Mouse (Mus musculus): ENCODE data around the gene Tmem181a. TPM values are rescaled to one million over a fixed set of nuclear protein-coding genes. Genes with fewer than 3 reads are reported as not detected.
"Not testable (repeated sequence)": the region's sequence is repeated elsewhere in the genome, so short reads cannot be mapped to it uniquely, and the experiment has no call there.

Tmem181a gene
- polyA plus RNA-seq (2015; fragmentation: Nextera tagmentation; extraction: Ambion mirVana): 32.5 and 33.7 TPM in 2 replicates

DNA sequence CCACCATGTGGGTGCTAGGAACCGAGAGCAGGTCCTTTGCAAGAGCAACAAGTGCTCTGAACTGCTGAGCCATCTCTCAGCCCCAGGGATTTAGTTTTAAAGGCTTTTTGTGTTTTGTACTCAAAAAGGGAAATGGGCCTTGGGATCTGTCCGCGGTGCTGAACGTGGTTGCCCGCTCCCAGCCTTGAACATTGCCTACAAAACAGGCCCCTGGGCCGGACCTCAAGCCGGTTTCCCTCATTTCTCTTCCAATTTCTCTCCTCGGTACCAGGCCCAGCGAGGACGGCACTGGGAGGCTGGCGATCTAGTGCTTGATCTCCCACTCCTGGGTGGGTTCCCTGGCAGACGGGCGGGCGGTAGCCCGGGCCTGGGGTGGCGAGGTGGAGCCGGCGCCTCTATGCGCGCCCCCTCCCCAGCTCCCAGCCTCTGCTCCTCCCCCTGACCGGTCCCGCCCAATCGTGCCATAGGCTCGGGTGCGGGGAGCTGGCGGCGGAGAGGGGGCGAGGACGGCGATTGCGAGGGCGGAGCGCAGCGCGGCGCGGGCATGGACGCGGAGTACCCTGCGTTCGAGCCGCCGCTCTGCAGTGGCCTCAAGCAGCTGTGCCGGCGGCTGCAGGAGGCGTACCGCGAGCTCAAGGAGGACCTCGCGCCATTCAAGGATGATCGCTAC lies at the start of gene Tmem181a:
Gene Tmem181a, plus strand, starts transcription at position 461 of the 670 bp plus-strand sequence.
- 0 out of 2 replicates have a peak within 1 kb of the TSS, but pooled peaks have one; percentile 36 for H3K9ac ChIP-seq (replicated peaks)
- WGBS: 0% methylated on average over 7 of the region's 51 CpGs
- peak within 1 kb of the TSS; percentile 37 for H3K4me3 ChIP-seq (replicated peaks)
- not testable (repeated sequence) for H3K4me1 ChIP-seq (replicated peaks); H3K27me3 ChIP-seq; H3K27ac ChIP-seq; H3K36me3 ChIP-seq; H3K9me3 ChIP-seq
- peak; percentile 87 for ATAC-seq
- H3K4me2 ChIP-seq (replicated peaks): peak within 1 kb of the TSS; percentile 49

DNA sequence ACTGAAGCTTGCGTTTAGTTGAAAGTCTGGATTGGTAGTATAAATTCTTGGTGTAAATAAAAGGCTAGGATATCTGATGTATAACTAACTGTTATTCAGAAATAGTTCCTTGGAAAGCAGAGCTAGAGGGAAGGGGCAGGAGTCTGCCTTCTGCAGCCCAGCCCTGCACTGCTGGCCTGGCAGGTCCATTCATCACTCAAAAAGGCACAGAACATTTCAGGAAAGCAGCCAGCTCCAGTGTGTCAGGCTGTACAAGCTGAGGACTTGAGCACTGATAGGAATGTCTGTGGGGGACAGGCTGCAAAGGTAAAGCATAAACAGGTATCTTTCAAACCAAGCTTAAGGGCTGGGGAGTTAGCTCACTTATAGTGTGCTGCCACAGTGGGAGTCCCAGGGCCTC lies 44.9 kb upstream of the Tmem181a start:
- ATAC-seq: no peak
- H3K9ac ChIP-seq (replicated peaks): no peak overlapping the region
- no peaks in the 10 kb centered on the region for H3K27me3 ChIP-seq
- H3K4me3 ChIP-seq (replicated peaks): no peak overlapping the region
- WGBS: 98% methylated on average over 1 of the region's 1 CpGs
- no peak overlapping the region for H3K27ac ChIP-seq
- no peak overlapping the region for H3K4me2 ChIP-seq (replicated peaks)
- H3K36me3 ChIP-seq: peaks cover 89% of the 10 kb centered on the region
- H3K4me1 ChIP-seq (replicated peaks): no peaks in the 10 kb centered on the region
- no peaks in the 10 kb centered on the region for H3K9me3 ChIP-seq

DNA sequence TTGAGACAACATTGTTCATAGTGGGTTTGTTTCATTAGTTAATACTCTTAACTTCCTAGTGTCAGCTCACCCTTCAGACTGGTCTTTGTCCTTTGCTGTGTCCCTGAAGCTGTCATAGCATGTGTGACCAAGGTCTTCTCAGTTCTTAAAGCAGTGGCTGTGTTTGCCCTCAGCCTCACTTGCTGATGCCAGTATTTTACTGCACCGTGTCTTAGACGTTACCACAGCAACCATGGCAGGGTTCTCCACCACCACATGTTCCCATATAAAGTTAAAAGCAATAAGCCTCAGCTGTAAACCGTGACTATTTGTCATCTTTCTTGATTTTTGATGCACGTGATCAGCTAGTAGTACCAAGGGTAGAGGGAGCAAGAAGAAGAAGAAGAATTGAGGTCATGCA lies 41.0 kb upstream of the Tmem181a start:
- WGBS: 95% methylated on average over 4 of the region's 4 CpGs
- peaks cover 75% of the 10 kb centered on the region for H3K36me3 ChIP-seq
- H3K27ac ChIP-seq: no peak overlapping the region
- H3K9me3 ChIP-seq: no peaks in the 10 kb centered on the region
- H3K27me3 ChIP-seq: no peaks in the 10 kb centered on the region
- ATAC-seq: no peak
- no peak overlapping the region for H3K4me2 ChIP-seq (replicated peaks)
- H3K4me3 ChIP-seq (replicated peaks): no peak overlapping the region
- no peak overlapping the region for H3K9ac ChIP-seq (replicated peaks)
- no peaks in the 10 kb centered on the region for H3K4me1 ChIP-seq (replicated peaks)

DNA sequence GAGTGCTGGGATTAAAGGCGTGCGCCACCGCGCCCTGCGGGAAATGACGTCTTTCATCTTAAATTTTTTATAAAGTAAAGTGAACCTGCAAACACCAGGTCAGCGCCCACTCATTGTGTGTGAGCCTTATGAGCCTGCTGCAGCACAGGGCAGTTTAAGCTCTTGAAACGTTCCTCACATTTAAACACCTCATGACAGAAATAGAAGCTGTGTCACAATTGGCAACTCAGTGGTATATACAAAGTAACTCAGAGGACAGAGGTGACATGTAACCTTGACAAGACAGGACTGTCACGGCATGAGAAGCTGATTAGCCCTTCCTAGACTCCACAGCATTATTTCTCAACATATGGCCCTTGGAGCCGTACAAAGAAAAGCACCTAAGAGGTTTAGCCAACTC lies 40.1 kb upstream of the Tmem181a start:
- H3K9ac ChIP-seq (replicated peaks): no peak overlapping the region
- no peak overlapping the region for H3K4me2 ChIP-seq (replicated peaks)
- no peaks in the 10 kb centered on the region for H3K4me1 ChIP-seq (replicated peaks)
- H3K9me3 ChIP-seq: no peaks in the 10 kb centered on the region
- 95% methylated on average over 10 of the region's 10 CpGs for WGBS
- no peaks in the 10 kb centered on the region for H3K27me3 ChIP-seq
- no peak overlapping the region for H3K27ac ChIP-seq
- ATAC-seq: no peak
- H3K36me3 ChIP-seq: peaks cover 68% of the 10 kb centered on the region
- no peak overlapping the region for H3K4me3 ChIP-seq (replicated peaks)

DNA sequence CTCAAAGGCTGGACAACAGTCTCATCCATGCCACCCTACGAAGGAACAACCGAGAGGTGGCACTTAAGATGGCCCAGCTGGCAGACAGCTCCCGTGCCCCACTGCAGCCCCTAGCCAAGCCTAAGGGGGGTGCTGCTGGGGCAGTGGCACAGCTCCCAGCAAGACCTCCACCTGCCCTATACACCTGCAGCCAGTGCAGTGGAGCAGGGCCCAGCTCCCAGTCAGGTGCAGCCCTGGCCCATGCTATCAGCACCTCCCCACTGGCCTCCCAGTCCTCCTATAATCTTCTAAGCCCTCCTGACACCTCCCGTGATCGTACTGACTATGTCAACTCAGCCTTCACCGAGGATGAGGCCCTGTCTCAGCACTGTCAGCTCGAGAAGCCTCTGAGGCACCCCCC lies 24.0 kb upstream of the Tmem181a start:
- H3K36me3 ChIP-seq; H3K27me3 ChIP-seq; H3K4me2 ChIP-seq (replicated peaks); H3K4me1 ChIP-seq (replicated peaks); H3K9ac ChIP-seq (replicated peaks); H3K4me3 ChIP-seq (replicated peaks); H3K9me3 ChIP-seq; H3K27ac ChIP-seq: not testable (repeated sequence)
- ATAC-seq: 0 out of 2 replicates have a peak, but pooled peaks have one; percentile 9
- no CpG with 5 or more reads among the region's 7 CpGs for WGBS

DNA sequence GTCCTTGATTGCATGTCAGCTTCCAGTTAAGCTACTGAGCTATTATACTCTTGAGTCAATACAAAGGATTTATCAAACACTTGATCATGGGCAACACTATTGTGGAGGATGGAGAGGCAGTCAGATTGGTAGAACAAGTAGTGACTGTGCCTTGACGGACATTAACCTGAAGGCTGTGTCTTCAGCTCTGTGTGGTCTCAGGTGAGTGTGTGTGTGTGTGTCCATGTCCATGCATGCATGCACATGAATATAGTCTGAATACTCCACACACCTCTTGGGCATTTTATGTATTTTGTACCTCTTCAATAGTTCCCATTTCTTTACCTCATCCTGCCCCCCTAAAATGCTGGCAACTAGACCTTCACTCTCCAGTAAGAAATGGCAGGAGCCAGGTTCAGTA lies 5.4 kb upstream of the Tmem181a start:
- not testable (repeated sequence) for H3K4me2 ChIP-seq (replicated peaks); H3K9ac ChIP-seq (replicated peaks); H3K27ac ChIP-seq; H3K36me3 ChIP-seq; H3K4me1 ChIP-seq (replicated peaks); ATAC-seq; H3K4me3 ChIP-seq (replicated peaks); H3K27me3 ChIP-seq; H3K9me3 ChIP-seq
- 100% methylated on average over 1 of the region's 1 CpGs for WGBS

DNA sequence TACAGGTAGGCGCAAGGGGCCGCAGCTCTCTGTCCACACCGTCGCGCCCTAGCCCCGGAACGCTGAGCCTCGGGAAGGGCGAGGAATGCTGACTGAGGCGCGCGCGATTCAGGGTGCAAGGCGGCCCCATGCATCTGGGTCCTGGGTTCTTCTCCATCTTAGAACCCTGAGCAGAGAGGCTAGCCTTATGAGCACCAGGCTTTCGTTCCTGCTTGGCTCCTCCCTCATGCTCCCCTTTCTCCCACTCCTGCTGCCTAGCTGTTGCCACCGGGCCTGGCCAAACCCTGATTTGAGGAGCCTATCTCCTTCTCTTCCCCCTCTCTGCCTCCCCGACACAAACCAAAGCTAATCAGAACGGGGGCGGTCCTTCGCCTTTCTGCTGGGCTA lies 403 bp downstream of the Tmem181a start:
- Histone ChIP-seq H3K4me2 (replicated peaks) (peak overlapping the region; percentile 49), H3K4me3 (replicated peaks) (peak overlapping the region; percentile 37), H3K9ac (replicated peaks) (0 out of 2 replicates have a peak overlapping the region, but pooled peaks have one; percentile 36)
- ATAC-seq: peak; percentile 70
- H3K9me3 ChIP-seq; H3K36me3 ChIP-seq; H3K4me1 ChIP-seq (replicated peaks); H3K27me3 ChIP-seq; H3K27ac ChIP-seq: not testable (repeated sequence)
- 4% methylated on average over 6 of the region's 20 CpGs for WGBS

DNA sequence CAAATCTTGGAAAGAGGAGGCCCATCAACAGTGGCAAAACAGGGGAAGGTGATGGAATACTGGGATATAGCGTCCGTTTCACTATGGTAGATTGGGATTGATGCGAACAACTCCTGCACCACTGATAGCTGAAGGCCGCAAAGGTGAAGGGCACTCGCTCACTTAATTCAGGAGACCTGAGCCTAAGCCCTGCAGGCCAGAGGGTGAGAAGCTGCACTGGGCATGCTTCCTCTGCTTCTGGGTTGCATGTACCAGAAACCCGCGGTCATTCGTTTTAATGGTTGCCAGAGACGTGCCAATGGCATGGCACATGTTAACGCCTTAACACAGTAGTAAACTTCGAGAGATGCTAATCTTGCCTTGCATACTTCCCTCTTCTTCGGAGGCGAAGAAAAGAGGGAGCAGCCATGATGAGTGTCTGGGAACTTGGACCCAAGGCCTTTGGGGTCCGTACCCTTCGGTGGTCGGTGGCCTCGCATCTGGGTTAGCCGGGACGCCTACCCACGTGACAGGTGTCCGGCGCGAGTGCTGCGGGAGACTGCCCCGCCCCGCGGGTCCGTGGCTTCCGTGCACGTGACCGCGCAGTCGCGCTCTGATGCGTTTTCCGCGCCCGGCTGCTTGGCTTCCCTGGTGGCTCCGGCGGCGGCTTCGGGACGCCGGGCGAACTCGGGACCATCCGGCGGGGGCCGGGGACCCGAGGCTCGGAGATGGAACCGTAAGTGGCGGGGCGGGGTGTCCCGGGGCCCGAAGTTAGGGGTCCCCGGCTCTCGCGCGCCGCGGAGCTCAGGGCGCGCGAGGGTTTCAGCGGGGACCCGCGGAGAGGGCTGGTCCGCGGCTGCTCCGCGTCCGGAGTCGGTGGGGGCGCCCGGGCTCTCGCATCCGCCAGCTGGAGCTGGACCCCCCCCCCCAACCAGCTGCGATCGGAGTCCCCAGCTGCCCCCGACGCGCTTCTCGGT lies 13.5 kb downstream of the Tmem181a start:
- H3K27ac ChIP-seq; H3K27me3 ChIP-seq; H3K9me3 ChIP-seq; H3K36me3 ChIP-seq; H3K4me1 ChIP-seq (replicated peaks): not testable (repeated sequence)
- Histone ChIP-seq H3K4me3 (replicated peaks) (peak overlapping the region; percentile 50), H3K9ac (replicated peaks) (peak overlapping the region; percentile 64; the same call in 1 of the 2 replicates), H3K4me2 (replicated peaks) (peak overlapping the region; percentile 65)
- 1% methylated on average over 67 of the region's 84 CpGs for WGBS
- ATAC-seq: peak; percentile 72

DNA sequence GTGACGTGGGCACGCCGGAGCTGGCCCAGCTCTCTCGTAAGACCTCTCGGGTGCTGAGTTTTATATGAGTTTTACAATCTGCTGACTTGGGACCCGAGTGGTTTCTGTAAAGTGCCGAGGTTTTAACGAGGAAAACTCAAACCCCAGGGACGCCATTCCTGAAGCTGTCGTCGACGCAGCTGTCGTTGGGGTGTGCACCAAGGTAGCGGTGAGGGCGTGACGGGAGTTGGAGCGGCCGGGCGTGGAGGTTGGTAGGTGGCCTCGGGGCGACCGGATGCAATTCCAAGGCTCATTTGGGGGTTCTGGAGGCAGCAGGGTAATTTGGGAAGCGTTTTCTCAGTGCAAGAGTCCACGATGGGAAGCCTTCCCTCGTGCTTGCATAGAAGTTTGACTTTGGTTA lies 14.2 kb downstream of the Tmem181a start:
- Histone ChIP-seq H3K9ac (replicated peaks) (peak overlapping the region; percentile 64; the same call in 1 of the 2 replicates), H3K4me3 (replicated peaks) (peak overlapping the region; percentile 50), H3K4me2 (replicated peaks) (peak overlapping the region; percentile 65)
- H3K9me3 ChIP-seq; H3K4me1 ChIP-seq (replicated peaks); H3K27me3 ChIP-seq; H3K27ac ChIP-seq; H3K36me3 ChIP-seq: not testable (repeated sequence)
- peak; percentile 46; the same call in 1 of the 2 replicates for ATAC-seq
- WGBS: 2% methylated on average over 25 of the region's 25 CpGs

DNA sequence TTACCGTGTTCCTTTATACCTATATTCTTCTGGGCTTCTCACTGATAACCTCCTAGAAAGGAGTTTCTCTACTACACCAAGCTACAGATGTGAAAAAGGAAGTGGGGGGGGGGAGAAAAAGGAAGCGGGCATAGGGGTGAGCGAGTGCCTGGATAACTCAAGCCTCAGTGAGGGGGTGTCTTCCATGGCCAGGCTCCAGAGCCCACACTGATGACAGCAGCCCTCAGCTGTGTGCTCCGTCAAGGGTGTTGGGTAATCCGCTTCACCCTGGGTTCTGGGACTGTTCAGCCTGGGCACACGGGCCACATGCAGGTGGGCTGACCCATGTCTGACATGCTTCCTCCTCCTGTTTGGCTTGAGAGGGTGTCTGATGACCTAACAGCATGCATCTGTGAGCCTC lies 15.3 kb downstream of the Tmem181a start:
- not testable (repeated sequence) for H3K9ac ChIP-seq (replicated peaks); H3K27me3 ChIP-seq; H3K4me2 ChIP-seq (replicated peaks); H3K4me3 ChIP-seq (replicated peaks); H3K9me3 ChIP-seq; H3K27ac ChIP-seq; H3K4me1 ChIP-seq (replicated peaks); H3K36me3 ChIP-seq; ATAC-seq
- WGBS: 96% methylated on average over 6 of the region's 6 CpGs

DNA sequence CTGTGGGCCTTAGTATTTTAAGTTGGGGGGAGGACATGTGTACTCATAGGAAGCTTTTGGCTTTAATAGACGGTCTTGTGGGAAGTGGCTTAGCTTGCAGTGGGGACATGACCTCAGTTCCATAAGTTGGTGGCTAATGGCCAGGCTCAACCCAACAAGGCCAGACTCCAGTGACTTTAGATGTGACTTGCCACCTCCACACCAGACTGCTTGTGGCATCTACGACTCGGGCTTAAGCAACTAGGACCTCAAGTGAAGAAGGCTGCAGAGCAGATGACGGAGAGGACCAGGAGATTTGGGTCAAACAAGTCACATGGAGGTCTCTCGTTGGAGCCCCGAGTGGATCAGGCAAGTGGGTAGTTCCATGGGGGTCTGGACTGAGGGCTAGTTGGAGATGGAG lies 18.0 kb downstream of the Tmem181a start:
- H3K27me3 ChIP-seq; H3K27ac ChIP-seq; H3K4me1 ChIP-seq (replicated peaks); H3K9me3 ChIP-seq; H3K4me2 ChIP-seq (replicated peaks); H3K36me3 ChIP-seq; ATAC-seq; H3K9ac ChIP-seq (replicated peaks); H3K4me3 ChIP-seq (replicated peaks): not testable (repeated sequence)
- WGBS: 91% methylated on average over 6 of the region's 6 CpGs

DNA sequence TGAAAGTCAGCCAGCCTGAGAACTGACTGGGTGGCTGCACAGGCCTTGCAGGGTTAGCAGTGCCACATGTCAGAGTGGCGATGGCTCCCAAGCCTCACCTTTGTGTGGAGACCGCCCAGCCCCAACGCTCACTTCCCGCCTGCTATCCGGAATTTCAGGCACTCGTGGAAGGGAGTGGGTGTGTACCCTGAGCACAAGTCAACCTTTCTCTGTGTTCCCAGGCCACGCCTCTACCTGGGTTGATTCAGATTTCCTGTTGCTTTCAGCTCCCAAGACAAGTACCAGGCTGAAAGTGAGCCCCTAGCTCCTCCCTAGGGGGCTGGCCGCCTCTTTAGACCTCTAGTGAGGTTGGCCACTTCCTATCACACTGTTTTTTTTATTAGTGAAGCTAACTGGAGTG lies 22.5 kb downstream of the Tmem181a start:
- H3K27ac ChIP-seq; H3K4me2 ChIP-seq (replicated peaks); H3K4me3 ChIP-seq (replicated peaks); H3K27me3 ChIP-seq; H3K9ac ChIP-seq (replicated peaks); H3K4me1 ChIP-seq (replicated peaks); H3K9me3 ChIP-seq; H3K36me3 ChIP-seq; ATAC-seq: not testable (repeated sequence)
- 81% methylated on average over 8 of the region's 8 CpGs for WGBS

Measured in midbrain, embryonic 13.5 days (tissue).